Mouse (Mus musculus) mesoderm, embryonic 11.5 days (tissue): ENCODE data around the gene D030056L22Rik.

Experiments
- DNase-seq: peaks from one replicate; pipeline ENCODE4 v3.0.0-alpha.2; 2012; ENCODE audit warnings: low read depth, low spot score

D030056L22Rik gene

GRCm38 (mm10) chr19:18731077-18731476, 18.1 kb downstream of the D030056L22Rik start:
- DNase-seq: no peak

GRCm38 (mm10) chr19:18735901-18736300, 22.9 kb downstream of the D030056L22Rik start:
- no peak for DNase-seq

GRCm38 (mm10) chr19:18739146-18739545, 26.2 kb downstream of the D030056L22Rik start:
- DNase-seq: no peak

- DNase-seq: no peak
These were observed 31.0 kb downstream of the D030056L22Rik start for GRCm38 (mm10) chr19:18743946-18744345.

- DNase-seq: no peak
These were observed 33.8 kb downstream of the D030056L22Rik start for GRCm38 (mm10) chr19:18746576-18747340.

- no peak for DNase-seq
These were observed 34.4 kb downstream of the D030056L22Rik start for GRCm38 (mm10) chr19:18747379-18747778.

- no peak for DNase-seq
These were observed 36.8 kb downstream of the D030056L22Rik start, which contains the start of gene Trpm6 for GRCm38 (mm10) chr19:18749598-18750339. Trpm6 (plus strand) TSS chr19:18749983.

- no peak for DNase-seq
These were observed 44.2 kb downstream of the D030056L22Rik start for GRCm38 (mm10) chr19:18757191-18757590.

GRCm38 (mm10) chr19:18757706-18758105, 44.7 kb downstream of the D030056L22Rik start:
- no peak for DNase-seq

- DNase-seq: no peak
These were observed 45.3 kb downstream of the D030056L22Rik start for GRCm38 (mm10) chr19:18758269-18758668.

- no peak for DNase-seq
These were observed 45.9 kb downstream of the D030056L22Rik start for GRCm38 (mm10) chr19:18758916-18759315.

GRCm38 (mm10) chr19:18766399-18766798, 53.4 kb downstream of the D030056L22Rik start:
- DNase-seq: no peak
